ENCODE assay signal across 9 mouse cellular contexts in the genomic region with DNA sequence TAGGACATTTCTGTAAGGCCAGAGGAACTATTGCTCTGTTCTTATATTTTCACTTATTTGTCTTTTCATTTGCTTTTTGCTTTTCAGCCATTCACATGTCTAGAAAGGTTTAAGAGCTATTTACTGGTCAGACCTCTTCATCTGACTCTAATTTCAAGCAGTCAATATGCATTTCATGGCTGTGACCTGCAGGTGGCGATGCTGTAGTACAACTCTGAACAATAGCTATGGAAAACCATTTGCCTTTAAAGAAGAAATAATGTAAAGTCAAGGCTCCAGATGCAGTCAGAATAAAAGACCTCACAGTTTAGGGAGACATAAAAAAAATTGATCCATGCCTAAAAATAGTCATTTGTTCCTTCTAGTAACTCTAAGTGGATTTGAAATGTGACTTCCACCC.
DNase-seq lines count a peak whose midpoint lies in the region; ATAC-seq and TF ChIP-seq lines count a peak whose summit lies in the region.
"Had no signal": no experiment of that assay in that cellular context is flagged by ENCODE, and none has a peak within 500 bp of the region (broad histone marks: within the 10 kb centered on the region; RNA-seq: fewer than 3 reads in every experiment).

No protein-coding gene starts in this region.

- peak; percentile 56 for DNase-seq in hindbrain, embryonic 14.5 days (ENCODE audit: low spot score)
- peak; percentile 43 for DNase-seq in MEL (ENCODE audit: low read depth, low spot score)
- peak; percentile 47 for DNase-seq in brain, adult 2 months (ENCODE audit: low read depth, low spot score)
- peak; percentile 3 for DNase-seq in kidney, postnatal 14 days
- DNase-seq in mesoderm, embryonic 11.5 days (ENCODE audit: low read depth, low spot score), result peak; percentile 27
- DNase-seq in urinary bladder, postnatal 25 days (ENCODE audit: low spot score), result no peak

- TF ChIP-seq EP300 in MEL (IDR thresholded peaks at IDR 0.05; ENCODE audit: low read depth in 1 of 2, low read length in 2 of 2), result no peak

- H3K27me3 ChIP-seq in hindbrain, embryonic 14.5 days (ENCODE audit: control insufficient read depth, insufficient read depth, low read length), result peaks cover 4% of the 10 kb centered on the region; the same call in 1 of the 2 replicates
- peaks cover 7% of the 10 kb centered on the region; the same call in 1 of the 2 replicates for H3K27me3 ChIP-seq in hindbrain, embryonic 13.5 days
- H3K27me3 ChIP-seq in MEL (ENCODE audit: control insufficient read depth in 1 of 2, insufficient read depth in 2 of 2, low read length in 2 of 2), result 0 out of 4 replicates have a peak, but pooled peaks cover 0 to 2% of the 10 kb centered on the region in 2 experiments
- H3K27me3 ChIP-seq in forebrain, embryonic 16.5 days (replicated peaks; ENCODE audit: control insufficient read depth, insufficient read depth, low read length), result no peaks in the 10 kb centered on the region

- no peaks in the 10 kb centered on the region for H3K79me2 ChIP-seq in MEL (ENCODE audit: control insufficient read depth, insufficient read depth, low read length, poor library complexity)

- no peak for ATAC-seq in hindbrain, embryonic 14.5 days (ENCODE audit: low FRiP score)
- no peak for ATAC-seq in hindbrain, embryonic 13.5 days (ENCODE audit: low FRiP score)
- no peak for ATAC-seq in forebrain, embryonic 16.5 days

- no peaks in the 10 kb centered on the region for H3K36me3 ChIP-seq in hindbrain, embryonic 14.5 days (replicated peaks; ENCODE audit: control insufficient read depth, insufficient read depth)
- H3K36me3 ChIP-seq in hindbrain, embryonic 13.5 days, result no peaks in the 10 kb centered on the region
- H3K36me3 ChIP-seq in MEL (ENCODE audit: control insufficient read depth in 1 of 2, insufficient read depth in 2 of 2, low read length in 2 of 2), result no peaks in the 10 kb centered on the region
- H3K36me3 ChIP-seq in forebrain, embryonic 16.5 days (ENCODE audit: control insufficient read depth, insufficient read depth), result no peaks in the 10 kb centered on the region
- H3K36me3 ChIP-seq: embryonic facial prominence, embryonic 13.5 days had no signal

- no peak overlapping the region for H3K4me2 ChIP-seq in hindbrain, embryonic 14.5 days (replicated peaks)
- no peak overlapping the region for H3K4me2 ChIP-seq in hindbrain, embryonic 13.5 days
- no peak overlapping the region for H3K4me2 ChIP-seq in forebrain, embryonic 16.5 days (ENCODE audit: low read length)
- H3K4me2 ChIP-seq: embryonic facial prominence, embryonic 13.5 days had no signal

- TF ChIP-seq RAD21 in MEL (IDR thresholded peaks at IDR 0.05; ENCODE audit: low read depth, low read length), result peak; percentile 57

- TF ChIP-seq POLR2A in MEL (IDR thresholded peaks at IDR 0.05; ENCODE audit: control insufficient read depth in 1 of 2, insufficient read depth in 1 of 2, low read depth in 1 of 2, low read length in 2 of 2, poor library complexity in 1 of 2), result no peak

- WGBS in hindbrain, embryonic 14.5 days, result 0% methylated on average over 1 of the region's 1 CpGs
- WGBS in hindbrain, embryonic 13.5 days, result 11% methylated on average over 1 of the region's 1 CpGs
- WGBS in forebrain, embryonic 16.5 days, result 3% methylated on average over 1 of the region's 1 CpGs

- H3K4me3 ChIP-seq in hindbrain, embryonic 14.5 days (replicated peaks; ENCODE audit: low read length), result no peak overlapping the region
- H3K4me3 ChIP-seq in hindbrain, embryonic 13.5 days, result no peak overlapping the region
- no peak overlapping the region for H3K4me3 ChIP-seq in MEL (ENCODE audit: control insufficient read depth in 1 of 2, insufficient read depth in 1 of 2, low read depth in 2 of 2, low read length in 2 of 2)
- H3K4me3 ChIP-seq in forebrain, embryonic 16.5 days (replicated peaks; ENCODE audit: low read length), result no peak overlapping the region
- H3K4me3 ChIP-seq: embryonic facial prominence, embryonic 13.5 days had no signal

- no peaks in the 10 kb centered on the region for H3K4me1 ChIP-seq in hindbrain, embryonic 14.5 days (replicated peaks; ENCODE audit: control insufficient read depth, insufficient read depth, low read length)
- no peaks in the 10 kb centered on the region for H3K4me1 ChIP-seq in hindbrain, embryonic 13.5 days (replicated peaks)
- no peaks in the 10 kb centered on the region for H3K4me1 ChIP-seq in MEL (ENCODE audit: control insufficient read depth in 1 of 2, insufficient read depth in 2 of 2, low read length in 2 of 2)
- no peaks in the 10 kb centered on the region for H3K4me1 ChIP-seq in forebrain, embryonic 16.5 days (replicated peaks; ENCODE audit: control insufficient read depth, insufficient read depth, low read length)
- H3K4me1 ChIP-seq: embryonic facial prominence, embryonic 13.5 days had no signal

- TF ChIP-seq CTCF in MEL (IDR thresholded peaks at IDR 0.05 in 2 of 3, conservative IDR thresholded peaks at IDR 0.05 in 1 of 3; ENCODE audit: control insufficient read depth in 1 of 3, insufficient read depth in 1 of 3, low read depth in 2 of 3, low read length in 3 of 3, poor library complexity in 1 of 3, severe bottlenecking in 1 of 3), result peak; percentile 35 to 62 (median 40)

- H3K9me3 ChIP-seq in hindbrain, embryonic 14.5 days (ENCODE audit: control insufficient read depth, low read length), result no peaks in the 10 kb centered on the region
- H3K9me3 ChIP-seq in hindbrain, embryonic 13.5 days, result no peaks in the 10 kb centered on the region
- H3K9me3 ChIP-seq in MEL (replicated peaks; ENCODE audit: insufficient read depth, low read length), result no peaks in the 10 kb centered on the region
- H3K9me3 ChIP-seq in forebrain, embryonic 16.5 days (ENCODE audit: control insufficient read depth, low read length), result no peaks in the 10 kb centered on the region
- H3K9me3 ChIP-seq: embryonic facial prominence, embryonic 13.5 days had no signal

- no peak overlapping the region for H3K9ac ChIP-seq in hindbrain, embryonic 14.5 days
- H3K9ac ChIP-seq in hindbrain, embryonic 13.5 days, result no peak overlapping the region
- H3K9ac ChIP-seq in MEL (ENCODE audit: control insufficient read depth, low read depth, low read length, poor library complexity, severe bottlenecking), result no peak overlapping the region
- no peak overlapping the region for H3K9ac ChIP-seq in forebrain, embryonic 16.5 days (replicated peaks; ENCODE audit: low read depth, low read length)
- H3K9ac ChIP-seq: embryonic facial prominence, embryonic 13.5 days had no signal

- H3K27ac ChIP-seq in hindbrain, embryonic 14.5 days, result no peak overlapping the region
- no peak overlapping the region for H3K27ac ChIP-seq in hindbrain, embryonic 13.5 days
- H3K27ac ChIP-seq in MEL (ENCODE audit: control insufficient read depth, low read depth, low read length), result no peak overlapping the region
- no peak overlapping the region for H3K27ac ChIP-seq in forebrain, embryonic 16.5 days (ENCODE audit: low read length)
- H3K27ac ChIP-seq: embryonic facial prominence, embryonic 13.5 days had no signal

TF ChIP-seq in MEL, 35 proteins besides CTCF, POLR2A, EP300 and RAD21:
- TF ChIP-seq SMC3 (IDR thresholded peaks at IDR 0.05; ENCODE audit: low read depth, low read length), result peak; percentile 63
- TF ChIP-seq RCOR1 (IDR thresholded peaks at IDR 0.05; ENCODE audit: low read depth, low read length), result no peak
- peak; percentile 44 for TF ChIP-seq ZC3H11A (IDR thresholded peaks at IDR 0.05; ENCODE audit: low read depth, low read length)
